Mouse (Mus musculus): ENCODE measurements around the gene Tyw1. TPM values are rescaled to one million over a fixed set of nuclear protein-coding genes. Genes with fewer than 3 reads are reported as not detected.

Gene Tyw1
- polyA plus RNA-seq, 1 experiment from 2014 or later: 17.7 TPM

DNA sequence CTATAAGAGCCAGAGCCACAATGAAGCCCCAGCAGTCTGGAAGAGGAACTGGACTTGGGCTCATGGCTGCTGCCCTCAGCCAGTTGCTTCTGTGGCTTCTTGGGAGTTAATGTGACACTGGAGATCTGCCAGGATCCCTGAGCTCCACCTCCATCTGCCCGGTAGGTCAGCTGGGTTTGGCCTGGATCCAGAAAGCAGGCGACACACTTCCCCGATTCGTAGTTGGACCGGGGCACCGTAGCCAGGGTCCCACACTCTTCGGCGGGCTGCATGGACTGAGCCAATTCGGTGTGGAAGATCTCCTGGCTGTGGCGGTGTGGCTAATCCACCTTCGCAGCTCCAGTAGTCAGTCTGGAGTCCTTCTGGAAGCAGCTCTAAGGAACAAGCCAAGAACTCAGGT lies 113.8 kb downstream of the Tyw1 start, which contains the start of gene Caln1:
TSS of gene Caln1 (plus strand) at position 219 of the 400 bp plus-strand sequence.
- no peak within 1 kb of the TSS for H3K27ac ChIP-seq (ENCODE audit: low read length)
- no peaks in the 10 kb centered on the region; the same call in 1 of the 2 replicates for H3K9me3 ChIP-seq (replicated peaks; ENCODE audit: control insufficient read depth, low read length)
- H3K4me2 ChIP-seq (ENCODE audit: low read depth, low read length): no peak within 1 kb of the TSS
- no peaks in the 10 kb centered on the region for H3K27me3 ChIP-seq (ENCODE audit: control insufficient read depth, insufficient read depth, low read length)
- H3K4me1 ChIP-seq (ENCODE audit: control insufficient read depth, insufficient read depth, low read length): no peaks in the 10 kb centered on the region
- H3K4me3 ChIP-seq (ENCODE audit: low read length): no peak within 1 kb of the TSS
- H3K36me3 ChIP-seq (ENCODE audit: control insufficient read depth, insufficient read depth): no peaks in the 10 kb centered on the region
- WGBS: 62% methylated on average over 11 of the region's 11 CpGs
- no peak for ATAC-seq (replicated peaks; ENCODE audit: extremely low read depth, insufficient read depth, low FRiP score)
- H3K9ac ChIP-seq (ENCODE audit: low read length): no peak within 1 kb of the TSS

DNA sequence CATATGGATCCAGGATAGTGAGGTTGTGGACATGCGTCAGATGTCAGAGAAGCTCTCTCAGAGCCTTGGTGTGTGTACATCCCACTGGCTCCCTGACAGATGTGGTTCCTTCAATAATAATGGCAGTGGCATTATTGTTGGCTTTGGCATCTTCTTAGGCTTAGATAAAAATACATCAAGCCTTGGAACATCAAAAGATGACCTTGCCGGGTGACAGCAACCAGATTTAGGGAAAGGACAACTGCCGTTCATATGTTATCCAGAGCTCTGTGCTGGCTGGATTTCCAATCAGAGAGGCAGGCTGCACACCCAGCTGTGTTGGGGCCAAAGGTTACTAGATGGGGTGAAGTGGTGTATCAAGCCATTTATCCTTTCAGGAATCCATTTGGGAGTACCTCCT lies 120.0 kb downstream of the Tyw1 start:
- ATAC-seq (replicated peaks; ENCODE audit: extremely low read depth, insufficient read depth, low FRiP score): no peak

DNA sequence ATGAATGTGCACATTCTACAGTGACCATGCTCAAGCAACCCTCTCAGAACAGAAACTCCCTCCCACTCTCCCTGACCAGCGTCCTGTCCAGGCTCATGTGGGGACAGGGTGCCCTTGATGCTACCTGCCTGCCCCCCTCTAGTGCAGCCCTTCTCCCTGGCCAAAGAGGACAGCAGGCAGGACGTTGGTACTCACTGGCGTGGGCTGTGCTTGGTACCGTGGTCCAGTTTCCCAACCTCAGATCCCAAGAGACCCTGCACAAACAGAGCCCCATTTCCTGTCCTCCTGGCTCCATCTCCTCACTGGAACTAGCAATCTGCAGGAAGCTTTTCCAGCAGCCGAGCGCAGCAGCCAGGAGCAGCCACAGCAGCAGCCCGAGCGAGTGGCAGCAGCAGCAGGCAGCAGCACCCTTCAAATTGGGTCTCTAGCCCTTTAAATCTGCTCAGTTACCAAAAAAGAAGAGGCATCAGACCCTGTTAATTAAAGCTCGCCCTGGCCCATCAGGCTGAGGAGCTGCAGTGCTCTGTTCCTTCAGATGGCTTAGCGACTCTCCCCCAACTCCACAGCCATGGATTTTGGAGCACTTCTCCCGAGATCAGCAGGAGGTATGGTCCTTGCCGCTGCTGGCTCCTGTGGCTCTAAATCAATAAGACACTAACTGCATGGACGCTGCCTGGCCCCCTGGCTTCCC lies 128.9 kb downstream of the Tyw1 start, which contains the start of gene A330070K13Rik:
TSS of gene A330070K13Rik (minus strand) at position 410 of the 691 bp plus-strand sequence.
- Histone ChIP-seq H3K4me3 (ENCODE audit: low read length) (no peak within 1 kb of the TSS), H3K27ac (ENCODE audit: low read length) (no peak within 1 kb of the TSS), H3K27me3 (ENCODE audit: control insufficient read depth, insufficient read depth, low read length) (no peaks in the 10 kb centered on the region), H3K4me2 (ENCODE audit: low read depth, low read length) (peak within 1 kb of the TSS; percentile 33; the same call in 1 of the 2 replicates), H3K9me3 (replicated peaks; ENCODE audit: control insufficient read depth, low read length) (no peaks in the 10 kb centered on the region), H3K9ac (ENCODE audit: low read length) (no peak within 1 kb of the TSS), H3K36me3 (ENCODE audit: control insufficient read depth, insufficient read depth) (no peaks in the 10 kb centered on the region), H3K4me1 (ENCODE audit: control insufficient read depth, insufficient read depth, low read length) (no peaks in the 10 kb centered on the region)
- 11% methylated on average over 13 of the region's 13 CpGs for WGBS
- ATAC-seq (replicated peaks; ENCODE audit: extremely low read depth, insufficient read depth, low FRiP score): no peak

More for the DNA sequence above, 120.0 kb downstream of the Tyw1 start:
- Histone ChIP-seq H3K4me2 (ENCODE audit: low read depth, low read length) (no peak overlapping the region), H3K27me3 (ENCODE audit: control insufficient read depth, insufficient read depth, low read length) (no peaks in the 10 kb centered on the region), H3K9me3 (replicated peaks; ENCODE audit: control insufficient read depth, low read length) (no peaks in the 10 kb centered on the region; the same call in 1 of the 2 replicates), H3K4me3 (ENCODE audit: low read length) (no peak overlapping the region), H3K4me1 (ENCODE audit: control insufficient read depth, insufficient read depth, low read length) (no peaks in the 10 kb centered on the region), H3K9ac (ENCODE audit: low read length) (no peak overlapping the region), H3K27ac (ENCODE audit: low read length) (no peak overlapping the region), H3K36me3 (ENCODE audit: control insufficient read depth, insufficient read depth) (no peaks in the 10 kb centered on the region)
- 89% methylated on average over 3 of the region's 3 CpGs for WGBS

DNA sequence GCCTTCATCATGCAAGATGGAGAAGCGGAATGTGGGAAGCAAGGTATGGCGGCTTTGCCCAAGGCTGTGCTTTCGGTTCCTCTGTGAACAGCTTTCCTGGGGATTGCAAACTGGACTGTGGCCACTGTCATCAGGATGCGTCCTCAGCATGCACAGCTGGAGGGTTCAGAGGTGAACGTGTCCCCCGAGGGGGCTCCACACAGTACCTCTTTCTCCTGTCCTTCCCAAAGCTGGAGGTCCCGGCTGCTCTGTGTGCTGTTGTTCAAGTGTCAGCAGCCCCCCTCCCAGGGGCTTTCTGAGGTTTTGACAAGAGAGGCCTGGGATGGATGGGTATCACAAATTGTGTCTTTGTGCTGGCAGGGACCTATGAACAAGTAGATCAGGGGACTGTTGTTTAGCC lies 131.0 kb downstream of the Tyw1 start:
- Histone ChIP-seq H3K9me3 (replicated peaks; ENCODE audit: control insufficient read depth, low read length) (peaks cover 2% of the 10 kb centered on the region; the same call in 1 of the 2 replicates), H3K4me3 (ENCODE audit: low read length) (no peak overlapping the region), H3K27ac (ENCODE audit: low read length) (no peak overlapping the region), H3K27me3 (ENCODE audit: control insufficient read depth, insufficient read depth, low read length) (no peaks in the 10 kb centered on the region), H3K4me1 (ENCODE audit: control insufficient read depth, insufficient read depth, low read length) (no peaks in the 10 kb centered on the region), H3K4me2 (ENCODE audit: low read depth, low read length) (no peak overlapping the region), H3K36me3 (ENCODE audit: control insufficient read depth, insufficient read depth) (no peaks in the 10 kb centered on the region), H3K9ac (ENCODE audit: low read length) (no peak overlapping the region)
- WGBS: 69% methylated on average over 7 of the region's 7 CpGs
- no peak; the same call in 1 of the 2 replicates for ATAC-seq (replicated peaks; ENCODE audit: extremely low read depth, insufficient read depth, low FRiP score)

Other genes with a start within 250 kb of the Tyw1 start
- gene Asl, start 226.4 kb upstream of the Tyw1 start, polyA plus RNA-seq (2015; fragmentation: Nextera tagmentation; extraction: Ambion mirVana): 20.8 and 23.0 TPM in 2 replicates
- 24.4 and 26.2 TPM in 2 replicates for gene Crcp, start 226.3 kb upstream of the Tyw1 start, polyA plus RNA-seq (2015; fragmentation: Nextera tagmentation; extraction: Ambion mirVana)
- gene Tpst1, start 182.3 kb upstream of the Tyw1 start, polyA plus RNA-seq (2015; fragmentation: Nextera tagmentation; extraction: Ambion mirVana): 26.5 and 27.6 TPM in 2 replicates
- 5.5 and 5.6 TPM in 2 replicates for gene Kctd7, start 110.8 kb upstream of the Tyw1 start, polyA plus RNA-seq (2015; fragmentation: Nextera tagmentation; extraction: Ambion mirVana)
- gene Rabgef1, start 83.8 kb upstream of the Tyw1 start, polyA plus RNA-seq (2015; fragmentation: Nextera tagmentation; extraction: Ambion mirVana): 21.6 and 22.0 TPM in 2 replicates
- 21.6 and 28.5 TPM in 2 replicates for gene Tmem248, start 38.5 kb upstream of the Tyw1 start, polyA plus RNA-seq (2015; fragmentation: Nextera tagmentation; extraction: Ambion mirVana)
- gene Sbds, start 89 bp upstream of the Tyw1 start, polyA plus RNA-seq (2015; fragmentation: Nextera tagmentation; extraction: Ambion mirVana): 60.1 and 65.7 TPM in 2 replicates
- gene Caln1, start 113.8 kb downstream of the Tyw1 start, polyA plus RNA-seq (2015; fragmentation: Nextera tagmentation; extraction: Ambion mirVana): 0.30 and 0.46 TPM in 2 replicates
- not detected in 2 replicates for gene A330070K13Rik, start 129.0 kb downstream of the Tyw1 start, polyA plus RNA-seq (2015; fragmentation: Nextera tagmentation; extraction: Ambion mirVana)

All from heart, embryonic 16.5 days (tissue).